Mouse (Mus musculus) adrenal gland, postnatal 10 days (tissue): ENCODE data around the gene Wwp2. TPM values are rescaled to one million over a fixed set of nuclear protein-coding genes. Genes with fewer than 3 reads are reported as not detected.
"Not testable (repeated sequence)": the region's sequence is repeated elsewhere in the genome, so short reads cannot be mapped to it uniquely, and the experiment has no call there.

Experiments
- DNase-seq: peaks from one replicate; pipeline ENCODE4 v3.0.0; 2021; ENCODE audit warnings: mixed read lengths
- total RNA-seq, 2 experiments: library from RNA; stranded (reverse); gene quantifications; 2 replicates each; pipeline ENCODE4 v1.2.3; 2021

Wwp2 gene
- total RNA-seq, 2 experiments from 2014 or later = 36.7 to 39.7 TPM

DNA sequence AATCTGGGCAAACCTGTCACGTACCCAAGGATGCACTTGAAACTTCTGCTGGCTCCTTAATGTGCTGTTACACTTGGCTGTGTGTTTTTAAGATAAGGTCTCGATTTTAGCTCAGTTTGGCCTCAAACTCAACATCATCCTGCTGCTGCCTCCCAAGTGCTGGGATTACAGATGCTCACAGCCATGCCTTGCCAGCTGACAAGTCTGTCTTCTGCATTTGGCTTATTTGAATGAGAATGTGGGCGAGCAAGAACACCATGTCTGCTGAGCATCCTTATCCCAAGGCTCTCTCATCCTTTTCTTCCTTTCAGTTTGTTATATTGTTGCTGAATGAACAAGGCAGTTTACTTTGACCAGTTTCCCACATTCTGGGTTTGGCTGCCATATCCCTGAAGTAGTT is 39.4 kb downstream of the Wwp2 start:
- no peak for DNase-seq

DNA sequence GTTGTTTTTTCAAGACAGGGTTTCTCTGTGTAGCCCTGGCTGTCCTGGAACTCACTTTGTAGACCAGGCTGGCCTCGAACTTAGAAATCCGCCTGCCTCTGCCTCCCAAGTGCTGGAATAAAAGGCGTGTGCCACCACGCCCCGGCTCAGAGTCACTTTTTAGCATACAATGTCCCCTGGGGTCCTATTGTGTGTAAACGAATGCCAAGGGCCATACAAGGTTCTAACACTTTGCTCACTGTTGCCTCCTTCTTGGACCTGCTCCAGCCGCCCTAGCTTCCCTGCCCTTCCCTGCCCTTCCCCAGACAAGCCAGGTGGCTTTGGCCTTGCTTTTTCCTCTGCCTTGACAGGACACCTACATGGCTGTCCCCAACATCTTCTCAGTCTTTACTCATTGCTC is 40.6 kb downstream of the Wwp2 start:
- not testable (repeated sequence) for DNase-seq

DNA sequence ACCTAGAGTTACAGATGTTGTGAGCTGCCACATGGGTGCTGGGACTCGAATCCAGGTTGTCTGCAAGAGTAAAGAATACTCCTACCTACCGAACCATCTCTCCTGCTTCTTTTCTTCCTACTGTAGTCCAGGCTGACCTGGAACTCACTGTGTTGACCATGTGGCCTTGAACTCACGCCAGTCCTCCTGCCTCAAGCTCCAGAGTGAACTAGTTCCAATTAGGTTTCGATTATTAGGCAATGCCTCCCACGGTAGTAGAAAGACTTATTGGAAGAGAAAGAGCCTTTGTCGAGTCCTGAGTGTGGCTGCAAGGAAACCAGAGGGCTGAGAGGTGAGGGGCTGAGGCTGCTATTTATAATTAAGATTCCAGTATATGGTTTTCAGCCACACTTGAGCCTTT is 42.6 kb downstream of the Wwp2 start:
- no peak for DNase-seq

DNA sequence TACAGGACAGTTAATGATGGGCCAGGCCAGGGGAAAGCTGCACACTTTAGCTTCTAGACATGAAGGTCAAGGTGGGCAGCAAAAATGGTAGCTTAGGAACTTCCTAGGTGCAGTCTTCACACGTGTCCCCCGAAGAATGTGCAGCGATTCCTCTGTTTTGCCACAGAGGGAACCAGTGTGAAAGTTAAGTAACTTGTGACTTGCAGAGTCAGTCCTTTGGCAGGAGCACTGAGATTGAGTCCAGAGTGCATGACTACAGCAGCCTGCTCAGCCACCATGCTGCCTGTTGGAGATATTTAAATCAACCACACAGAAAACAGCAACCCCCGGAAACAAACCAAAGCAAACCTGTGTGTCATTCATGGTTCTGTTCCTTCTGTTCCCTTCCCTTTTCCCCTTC is 44.3 kb downstream of the Wwp2 start:
- no peak for DNase-seq

DNA sequence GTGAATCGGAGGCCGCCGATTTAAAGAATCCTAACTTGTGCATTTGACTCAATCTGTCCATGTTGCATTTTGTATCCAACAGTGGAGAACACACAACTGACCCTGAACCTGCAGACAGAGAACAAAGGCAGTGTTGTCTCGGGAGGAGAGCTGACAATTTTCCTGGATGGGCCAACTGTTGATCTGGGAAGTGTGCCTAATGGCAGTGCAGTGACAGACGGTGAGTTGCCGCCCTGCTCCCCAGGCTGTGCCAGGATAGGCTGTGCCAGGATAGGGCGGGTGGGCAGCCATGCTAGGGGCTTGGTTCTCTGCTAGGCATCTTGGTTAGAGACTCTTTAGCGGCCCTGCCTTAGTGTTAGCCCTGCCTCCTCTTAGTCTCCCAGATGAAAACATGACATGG is 47.1 kb downstream of the Wwp2 start:
- DNase-seq = peak; percentile 24

DNA sequence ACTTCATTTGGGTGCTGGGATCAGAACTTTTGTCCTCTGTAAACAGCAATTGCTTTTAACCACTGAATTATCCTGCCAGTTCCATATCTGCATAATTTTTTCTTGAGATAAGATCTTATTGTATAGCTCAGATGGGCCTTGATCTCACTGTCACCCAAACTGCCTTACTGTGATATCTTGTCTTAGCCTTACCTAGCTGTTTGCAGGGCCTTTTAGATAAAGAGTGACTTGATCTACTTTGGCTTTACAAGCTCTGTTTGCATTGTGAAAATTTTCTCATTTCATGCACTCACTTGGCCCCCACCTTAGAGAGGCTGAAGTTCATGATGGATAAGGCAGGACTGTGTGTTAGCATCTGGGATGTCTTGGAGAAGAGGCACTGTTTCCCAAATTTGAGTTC is 48.8 kb downstream of the Wwp2 start:
- no peak for DNase-seq

DNA sequence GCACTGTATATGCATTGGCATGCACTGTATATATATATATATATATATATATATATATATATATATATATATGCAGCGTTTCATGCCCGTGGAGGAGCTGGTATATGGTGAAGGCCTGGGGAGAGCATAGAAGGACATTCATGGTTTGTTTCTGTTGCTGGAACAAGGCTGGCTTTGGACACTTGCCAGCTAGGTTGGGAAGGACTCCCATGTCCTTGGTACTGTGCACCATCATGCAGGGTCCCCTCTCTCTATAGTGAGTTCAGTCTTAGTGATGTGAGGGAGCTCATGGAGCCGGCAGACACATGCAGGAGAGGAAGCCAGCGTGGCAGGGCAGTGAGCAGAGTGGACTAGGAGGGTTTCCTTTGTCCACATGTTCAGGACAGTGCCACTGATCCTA is 52.4 kb downstream of the Wwp2 start:
- DNase-seq = peak; percentile 58

DNA sequence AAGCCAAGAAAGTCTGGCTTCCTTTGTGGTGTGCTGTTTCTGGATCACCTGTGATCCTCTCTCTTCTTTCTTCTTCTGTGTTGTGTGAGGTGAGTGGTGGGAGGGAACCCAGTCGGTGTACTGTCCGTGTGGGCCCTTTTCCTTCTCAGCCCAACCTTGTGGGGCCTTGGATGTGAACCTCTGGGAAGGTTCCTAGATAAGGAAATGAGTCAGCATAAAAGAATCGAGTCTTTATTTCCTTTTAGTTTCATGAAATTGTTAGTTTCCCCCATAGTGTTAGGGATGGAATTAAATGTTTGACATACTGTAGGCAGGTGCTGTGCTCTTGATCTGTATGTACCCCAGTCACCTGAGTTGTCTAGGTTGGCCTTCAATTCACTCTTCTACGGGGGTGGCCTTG is 52.9 kb downstream of the Wwp2 start:
- no peak for DNase-seq

DNA sequence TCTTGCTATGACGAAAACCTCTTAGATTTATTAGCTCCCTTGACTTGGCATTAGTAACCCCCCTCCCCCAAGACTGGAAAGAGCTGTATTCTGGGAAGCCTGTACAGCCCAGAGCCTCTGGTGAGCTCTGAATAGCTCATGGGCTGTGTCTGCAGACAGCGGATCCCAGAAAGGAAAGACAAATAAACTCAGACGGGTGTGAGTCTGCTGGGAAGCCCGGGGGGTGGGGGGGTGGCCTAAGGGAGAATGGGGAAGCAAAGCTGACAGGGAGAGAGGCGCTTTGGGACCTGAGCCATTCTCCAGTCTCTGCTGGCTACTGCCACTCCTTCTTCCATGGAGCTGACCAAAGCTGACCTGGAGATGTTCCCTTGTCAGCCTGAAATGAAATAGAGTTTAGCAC is 53.8 kb downstream of the Wwp2 start:
- DNase-seq = no peak

DNA sequence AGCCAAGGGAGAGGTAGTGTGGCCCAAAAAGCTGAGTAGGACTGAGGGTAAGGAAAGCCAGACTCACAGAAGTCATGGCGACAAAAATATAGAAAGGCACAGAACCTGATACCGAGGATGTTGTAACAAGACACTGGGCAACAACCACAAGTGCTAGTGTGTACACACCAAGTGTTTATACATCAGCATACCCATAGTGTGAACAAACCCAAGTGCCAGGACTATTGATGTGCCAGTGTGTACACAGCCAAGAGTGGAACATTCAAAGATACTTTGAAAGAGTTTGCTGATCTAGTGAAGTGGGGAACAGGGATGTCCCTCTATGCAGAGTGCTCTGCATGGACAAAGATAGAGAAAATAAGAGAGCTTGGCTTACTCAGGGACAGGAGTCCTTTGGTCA is 54.5 kb downstream of the Wwp2 start:
- no peak for DNase-seq

DNA sequence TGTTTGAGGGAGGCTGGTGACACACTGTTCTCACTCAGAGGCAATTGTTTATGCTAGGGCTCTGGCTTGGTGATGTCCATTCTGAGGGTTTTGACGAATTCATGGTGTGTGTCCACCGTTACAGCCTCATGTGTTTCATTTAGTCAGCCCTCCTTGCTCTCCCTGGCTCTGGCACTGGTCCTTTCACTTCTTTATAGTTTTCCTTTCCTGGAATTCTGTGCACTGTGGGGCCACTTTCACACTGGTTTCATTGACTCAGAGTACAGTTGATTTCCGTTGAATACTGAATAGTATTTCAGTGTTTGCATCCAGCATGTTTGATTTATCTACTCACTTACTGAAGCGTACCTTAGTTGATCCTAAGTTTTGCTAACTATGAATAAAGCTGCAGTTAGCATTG is 55.0 kb downstream of the Wwp2 start:
- DNase-seq = no peak

DNA sequence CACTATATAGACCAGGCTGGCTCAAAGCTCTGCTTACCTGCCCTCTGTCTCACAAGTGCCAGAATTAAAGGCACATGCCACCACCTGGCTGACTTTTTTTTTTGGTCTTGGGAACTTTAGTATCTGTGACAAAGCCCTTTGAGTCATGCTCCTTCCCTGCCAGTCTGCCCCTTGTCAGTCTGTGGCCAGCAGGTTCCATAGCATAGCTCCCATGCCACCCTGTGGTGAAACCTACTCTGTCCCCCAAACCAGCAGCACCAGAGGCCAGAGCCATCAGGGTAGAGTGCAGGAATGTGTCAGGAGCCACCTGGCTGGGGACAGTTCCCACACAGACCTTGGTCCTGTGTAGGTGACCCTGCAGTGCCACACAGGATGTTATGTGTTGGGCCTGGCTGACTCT is 55.7 kb downstream of the Wwp2 start:
- DNase-seq = no peak

DNA sequence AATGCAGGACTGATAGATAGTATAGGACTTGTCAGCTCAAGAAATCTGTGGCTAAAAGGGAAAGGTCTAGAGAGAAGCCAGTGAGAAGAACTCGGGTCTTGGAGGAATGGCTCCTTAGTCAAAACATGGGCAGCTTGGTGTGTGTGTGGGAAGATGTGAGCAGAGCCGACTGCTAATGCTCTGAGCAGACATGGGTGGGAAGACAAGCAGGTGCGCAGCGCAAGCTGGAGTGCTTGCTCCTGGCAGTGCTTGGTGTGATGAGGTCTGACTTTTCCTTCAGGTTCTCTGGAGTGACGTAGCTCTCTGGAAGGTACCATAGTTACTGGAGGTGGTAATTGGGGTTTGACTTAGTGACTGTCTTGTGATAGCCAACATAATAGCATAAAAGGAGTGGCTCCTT is 56.6 kb downstream of the Wwp2 start:
- DNase-seq = no peak

DNA sequence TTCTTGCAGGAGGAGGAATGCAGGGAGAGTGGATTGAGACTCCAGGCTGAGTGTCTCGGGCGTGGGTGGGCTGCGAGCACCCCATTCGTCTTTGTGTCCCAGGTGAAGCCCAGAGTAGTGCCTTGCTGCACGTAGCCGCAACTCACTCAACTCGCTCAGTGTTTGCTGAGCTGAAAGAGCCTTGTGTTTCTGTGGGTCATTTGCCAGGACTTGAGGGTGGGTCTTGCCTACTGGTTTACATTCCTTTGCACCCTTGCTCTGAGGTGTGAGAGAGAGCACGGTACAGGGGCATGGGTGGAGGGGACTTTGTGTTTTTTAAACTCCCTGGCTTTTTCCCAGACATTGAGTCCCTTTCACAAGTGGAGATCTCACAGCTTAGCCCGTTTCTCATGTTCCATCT is 59.3 kb downstream of the Wwp2 start:
- DNase-seq = no peak

DNA sequence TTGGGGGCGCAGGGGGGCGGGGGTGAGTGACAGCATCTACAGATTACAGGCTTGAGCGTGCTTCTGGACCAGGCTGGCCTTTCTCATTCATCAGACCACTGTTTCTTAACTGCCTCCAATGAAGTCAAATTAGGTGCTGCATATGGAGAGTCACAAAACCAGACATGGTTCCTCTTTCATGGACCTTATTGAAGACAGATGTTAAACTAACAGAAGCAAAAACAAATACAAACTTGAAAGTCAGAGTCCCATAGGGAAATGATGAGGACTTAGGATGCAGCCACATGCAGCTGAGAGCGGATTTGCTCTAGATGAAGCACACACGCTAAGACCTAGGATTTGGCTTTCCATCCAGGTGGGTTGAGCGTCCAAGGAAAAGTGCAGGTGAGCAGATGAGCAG is 61.5 kb downstream of the Wwp2 start:
- no peak for DNase-seq

DNA sequence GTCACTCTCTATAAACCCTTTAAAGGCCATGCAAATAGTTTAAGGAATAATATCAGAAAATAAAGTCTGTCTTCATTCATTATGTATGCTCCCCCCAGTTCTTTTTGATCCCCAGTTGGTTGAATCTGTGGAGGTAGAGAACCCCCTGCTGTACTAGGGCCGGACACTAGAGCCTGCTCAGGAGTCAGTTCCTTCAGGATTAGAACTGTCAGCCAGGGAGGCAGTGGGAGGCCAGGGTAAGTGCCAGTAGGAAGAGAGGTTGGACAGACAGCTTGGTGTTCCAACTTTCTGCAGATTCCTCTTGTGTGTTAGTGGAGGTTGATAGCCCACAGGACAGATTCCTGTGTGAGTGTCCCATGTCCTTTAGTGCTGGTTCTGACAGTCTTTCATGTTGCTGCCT is 62.2 kb downstream of the Wwp2 start:
- no peak for DNase-seq

DNA sequence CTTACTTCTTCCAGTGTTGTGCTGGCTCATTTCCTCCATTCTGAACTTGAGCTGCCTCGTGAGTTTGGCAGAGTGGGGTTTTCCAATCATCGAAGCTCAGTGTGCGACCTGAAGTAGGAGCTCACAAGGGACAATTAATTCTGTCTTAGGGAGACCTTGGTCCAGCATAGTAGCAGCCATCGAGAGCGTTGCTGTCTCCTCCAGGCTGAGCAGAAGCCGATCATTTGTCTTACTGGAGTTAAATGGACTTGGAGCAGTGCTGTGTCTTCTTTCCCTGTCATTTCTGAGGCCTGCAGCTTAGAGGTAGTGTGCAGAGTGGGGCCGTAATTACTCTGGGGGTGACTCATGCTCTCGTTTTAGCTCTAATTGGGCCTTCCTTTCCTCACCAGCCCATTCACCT is 62.6 kb downstream of the Wwp2 start:
- no peak for DNase-seq

DNA sequence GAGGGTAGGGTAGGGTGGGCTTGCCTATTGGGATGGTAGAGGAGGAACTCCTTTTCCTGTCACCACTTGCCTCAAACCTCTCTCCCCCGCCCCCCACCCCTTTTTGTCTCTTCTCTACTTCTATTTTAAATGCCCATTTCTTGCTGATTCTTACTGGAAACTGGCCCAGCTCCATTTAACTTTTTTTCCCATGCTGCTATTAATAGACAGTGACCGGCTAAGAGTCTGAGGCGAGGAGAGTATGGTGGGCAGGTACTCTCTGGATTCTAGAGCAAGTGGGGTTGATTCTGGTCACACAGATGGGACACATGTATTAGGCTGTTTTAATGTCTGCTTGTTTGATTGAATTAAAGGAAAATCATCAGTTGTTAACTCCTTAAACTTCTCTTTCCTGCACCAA is 63.4 kb downstream of the Wwp2 start:
- DNase-seq = no peak

DNA sequence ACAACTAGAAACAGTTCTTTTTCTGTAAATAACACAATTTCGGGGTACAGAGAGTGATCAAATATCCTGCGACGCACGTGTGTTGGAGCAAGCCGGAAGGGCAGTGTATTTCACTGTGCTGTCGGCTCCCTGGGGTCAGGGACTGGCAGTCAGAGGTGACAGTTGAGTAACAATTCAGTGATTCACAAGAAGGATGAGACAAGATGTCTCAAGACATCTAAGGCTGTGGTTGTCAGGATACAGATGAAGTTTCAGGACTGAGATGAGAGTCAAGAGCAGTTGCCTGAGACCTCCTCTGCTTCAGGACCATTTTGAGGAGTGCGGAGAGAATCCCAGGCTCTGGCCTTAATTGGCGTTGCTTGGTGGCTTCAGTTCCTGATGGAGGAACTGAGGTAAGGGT is 66.2 kb downstream of the Wwp2 start:
- no peak for DNase-seq

DNA sequence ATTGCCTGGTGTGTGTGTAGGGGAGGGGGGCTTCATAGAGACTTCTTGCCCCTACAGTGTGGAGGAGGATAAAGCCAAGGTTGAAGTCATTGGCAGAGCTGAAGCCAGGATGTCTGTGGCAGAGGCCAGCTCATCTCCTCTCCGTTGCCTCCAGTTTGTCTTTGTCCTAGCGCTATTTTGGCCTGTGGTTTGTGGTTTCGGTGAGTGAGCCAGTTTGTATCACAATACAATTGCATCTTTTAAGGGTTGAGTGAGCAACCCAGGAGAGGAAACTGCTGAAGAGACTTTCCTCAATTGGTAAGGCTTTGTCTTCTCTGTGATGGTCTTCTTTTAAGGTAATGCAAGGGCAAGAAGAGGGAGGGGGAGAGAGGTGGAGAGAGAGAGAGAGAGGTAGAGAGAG is 66.8 kb downstream of the Wwp2 start:
- DNase-seq = no peak

DNA sequence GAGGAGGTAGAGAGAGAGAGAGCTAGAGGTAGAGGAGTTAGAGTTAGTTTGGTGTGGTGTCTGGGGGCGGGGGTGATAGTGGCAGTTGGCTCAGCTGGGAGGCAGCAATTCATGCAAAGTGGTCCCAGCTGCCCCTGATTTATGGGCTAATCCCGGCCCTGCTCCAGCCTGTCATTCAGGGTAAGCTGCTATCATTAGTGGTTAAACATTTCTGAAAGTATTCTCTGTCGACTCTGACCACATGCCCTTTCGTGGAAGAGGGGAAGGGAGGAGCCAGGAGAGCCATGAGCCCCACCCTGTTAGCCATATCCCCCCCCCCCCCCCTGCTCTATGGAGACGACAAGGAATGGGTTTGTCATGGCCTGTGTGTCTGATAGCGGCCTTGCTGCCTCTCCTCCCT is 67.2 kb downstream of the Wwp2 start:
- no peak for DNase-seq

DNA sequence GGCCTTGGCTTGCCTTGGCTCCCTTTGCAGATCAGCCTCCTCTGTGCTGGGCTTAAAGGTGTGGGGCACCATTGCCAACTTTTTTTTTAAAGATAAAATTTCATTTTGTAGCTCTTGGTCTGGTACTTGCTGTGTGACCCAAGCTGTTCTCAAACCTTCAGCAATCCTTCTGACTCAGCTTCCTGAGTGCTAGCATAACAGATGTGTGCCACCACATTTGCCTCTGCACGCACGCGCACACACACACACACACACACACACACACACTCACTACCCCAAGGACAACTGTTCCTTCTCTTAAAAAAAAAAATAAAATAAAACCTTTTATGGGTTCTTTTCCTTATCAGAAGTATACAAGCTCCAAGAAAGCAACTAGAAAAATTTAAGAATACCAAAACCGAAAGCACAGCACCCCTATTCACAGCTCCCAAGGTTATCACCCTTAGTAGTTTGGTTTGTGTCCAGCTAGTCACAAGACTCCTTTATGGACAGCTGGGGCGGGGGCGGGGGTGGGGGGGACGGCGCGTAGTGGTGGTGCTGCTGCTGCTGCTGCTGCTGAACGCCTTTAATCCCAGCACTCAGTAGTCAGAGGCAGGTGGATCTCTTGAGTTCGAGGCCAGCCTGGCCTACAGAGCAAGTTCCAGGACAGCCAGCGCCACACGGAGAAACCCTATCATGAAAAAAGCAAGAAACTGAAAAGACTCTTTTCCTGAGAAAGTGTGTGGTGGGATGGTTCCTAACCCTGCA is 68.2 kb downstream of the Wwp2 start:
- DNase-seq = peak; percentile 32

DNA sequence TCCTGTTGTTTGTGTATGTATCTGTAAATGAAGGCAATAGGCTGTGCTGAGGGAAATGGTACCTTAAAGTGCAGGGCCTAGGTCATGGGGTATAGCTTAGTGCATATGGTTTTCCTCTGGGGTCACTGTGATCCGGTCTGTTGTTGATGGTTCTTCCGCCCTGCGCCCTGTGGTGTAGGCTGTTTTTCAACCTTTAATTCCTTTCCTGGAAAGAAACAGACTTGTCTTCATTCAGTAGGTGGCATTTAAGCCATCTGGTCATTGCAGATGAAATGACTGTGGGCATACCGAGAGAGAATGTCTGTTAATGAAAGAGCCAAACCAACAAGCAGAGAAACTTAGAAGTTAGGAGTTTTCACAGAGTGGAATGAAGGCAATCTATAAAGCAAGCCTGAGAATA is 69.1 kb downstream of the Wwp2 start:
- DNase-seq = no peak

DNA sequence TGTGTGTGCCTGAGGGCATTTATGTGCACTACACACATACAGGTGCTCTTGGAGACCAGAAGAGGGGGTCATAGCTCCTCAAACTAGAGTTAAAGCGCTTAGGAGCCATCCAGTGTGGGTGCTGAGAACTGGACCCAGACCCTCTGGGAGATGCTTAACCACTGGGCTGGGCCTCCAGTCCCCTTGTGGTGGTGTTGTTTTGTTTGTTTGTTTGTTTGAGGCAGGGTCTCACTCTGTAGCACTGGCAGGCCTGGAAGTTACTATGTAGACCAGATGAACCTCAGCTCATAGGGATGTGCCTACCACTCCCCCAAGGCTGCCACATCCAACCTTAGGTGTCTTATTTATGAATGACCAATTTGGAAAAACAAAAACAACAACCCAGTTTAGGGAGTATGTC is 70.9 kb downstream of the Wwp2 start:
- no peak for DNase-seq

DNA sequence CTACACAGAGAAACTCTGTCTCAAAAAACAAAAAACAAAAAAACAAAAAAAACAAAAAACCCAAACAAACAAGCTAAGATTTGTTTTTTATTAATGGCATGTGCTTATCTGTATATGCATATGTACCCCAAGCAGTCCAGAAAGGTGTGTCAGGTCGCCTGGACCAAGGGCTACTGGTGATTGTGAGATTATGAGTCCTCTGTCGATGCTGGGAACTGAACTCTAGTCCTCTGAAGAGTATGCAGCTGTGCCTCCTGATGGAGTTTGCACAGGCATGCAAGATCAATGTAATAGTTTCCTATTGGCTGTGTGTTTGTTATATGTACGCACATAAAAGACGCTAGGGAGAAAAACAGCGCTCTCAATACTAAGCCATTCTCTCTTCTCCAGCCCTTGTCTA is 74.0 kb downstream of the Wwp2 start:
- no peak for DNase-seq
